Mouse (Mus musculus): ENCODE results near the gene Ranbp3. TPM values are rescaled to one million over a fixed set of nuclear protein-coding genes. Genes with fewer than 3 reads are reported as not detected.

Gene Ranbp3
- polyA plus RNA-seq, 2 experiments: 34.2 to 42.9 TPM

DNA sequence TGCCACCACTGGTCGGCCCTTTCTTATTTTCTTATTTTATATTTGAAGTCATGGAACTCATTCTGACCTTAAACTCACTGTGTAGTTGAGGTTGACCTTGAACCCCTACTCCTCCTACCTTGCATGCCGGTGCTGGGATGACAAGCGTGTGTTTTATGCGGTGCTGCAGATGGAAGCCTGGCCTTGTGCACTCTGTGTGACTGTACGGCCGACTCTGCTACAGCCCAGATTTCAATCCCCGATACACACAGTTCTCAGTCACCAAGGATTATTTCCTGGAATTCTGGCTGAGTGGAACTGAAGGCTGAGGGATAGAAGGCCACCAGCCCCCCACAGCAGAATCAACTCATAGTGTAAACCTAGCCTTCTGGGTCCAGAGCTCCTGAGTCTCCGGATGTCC is 3.3 kb upstream of the Ranbp3 start:
- Histone ChIP-seq H3K36me3 (replicated peaks; ENCODE audit: control insufficient read depth, insufficient read depth, low read depth) (no peaks in the 10 kb centered on the region; the same call in 1 of the 2 replicates), H3K4me3 (ENCODE audit: insufficient read depth in 1 of 2, low read depth in 2 of 2, low read length in 2 of 2) (no peak overlapping the region), H3K27me3 (ENCODE audit: control insufficient read depth, insufficient read depth, low read length) (peaks cover 16% of the 10 kb centered on the region), H3K27ac (no peak overlapping the region), H3K9ac (replicated peaks) (no peak overlapping the region), H3K4me1 (replicated peaks; ENCODE audit: control insufficient read depth in 2 of 2, insufficient read depth in 2 of 2, low read length in 1 of 2) (peaks cover 8 to 9% of the 10 kb centered on the region in 2 experiments), H3K9me3 (ENCODE audit: control insufficient read depth, low read length) (no peaks in the 10 kb centered on the region), H3K4me2 (ENCODE audit: low read depth) (no peak overlapping the region)
- TF ChIP-seq EP300 (IDR thresholded peaks at IDR 0.05; ENCODE audit: low read depth): no peak
- no peak for TF ChIP-seq CTCF (IDR thresholded peaks at IDR 0.05; ENCODE audit: low read depth)
- 80% methylated on average over 8 of the region's 8 CpGs for WGBS (ENCODE audit: insufficient replicate concordance)
- DNase-seq (ENCODE audit: low read depth in 3 of 3, low spot score in 3 of 3) (no peak), ATAC-seq (ENCODE audit: insufficient read depth) (no peak)

DNA sequence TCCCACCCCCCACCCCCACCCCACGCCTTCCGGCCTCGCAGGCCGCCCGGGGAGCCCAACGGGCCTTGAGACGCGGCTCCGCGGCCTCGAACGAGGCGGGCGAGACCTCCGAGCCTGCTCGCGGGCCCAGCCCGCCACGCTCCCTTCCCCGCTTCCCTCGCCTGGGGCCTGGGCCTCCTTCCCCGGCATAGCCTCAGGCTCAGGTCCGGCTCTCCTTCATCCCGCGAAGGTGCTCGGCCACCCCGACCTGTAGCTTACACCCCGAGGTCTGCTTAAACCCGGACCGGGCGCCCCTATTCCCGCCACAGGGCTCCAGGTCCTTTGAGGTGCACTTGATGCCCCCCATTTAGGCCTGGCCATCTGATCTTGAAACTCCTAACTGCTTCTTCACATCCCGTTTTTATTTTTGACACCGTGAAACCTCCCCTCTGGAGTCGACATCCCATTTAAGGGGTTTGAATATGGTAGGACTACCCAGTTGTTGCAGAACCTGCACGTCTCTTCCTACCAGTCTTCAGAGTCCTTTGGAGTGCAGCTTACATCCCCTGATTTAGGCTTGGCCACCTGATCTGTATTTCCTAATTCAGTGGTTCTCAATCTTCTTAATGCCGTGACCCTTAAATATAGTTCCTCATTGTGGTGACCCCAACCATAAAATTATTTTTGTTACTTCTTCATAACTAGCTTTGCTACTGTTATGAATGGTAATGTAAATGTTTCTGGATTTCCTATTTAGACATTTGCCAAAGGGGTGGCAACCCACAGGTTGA is 738 bp downstream of the Ranbp3 start:
- DNase-seq (ENCODE audit: low read depth in 3 of 3, low spot score in 3 of 3) (no peak), ATAC-seq (ENCODE audit: insufficient read depth) (no peak; the same call in 1 of the 2 replicates)
- under 1% methylated on average over 37 of the region's 37 CpGs for WGBS (ENCODE audit: insufficient replicate concordance)
- no peak for TF ChIP-seq CTCF (IDR thresholded peaks at IDR 0.05; ENCODE audit: low read depth)
- TF ChIP-seq EP300 (IDR thresholded peaks at IDR 0.05; ENCODE audit: low read depth): no peak
- peaks cover 10 to 15% of the 10 kb centered on the region in 2 experiments for H3K4me1 ChIP-seq (replicated peaks; ENCODE audit: control insufficient read depth in 2 of 2, insufficient read depth in 2 of 2, low read length in 1 of 2)
- peak overlapping the region; percentile 71 to 94 for H3K4me3 ChIP-seq (ENCODE audit: insufficient read depth in 1 of 2, low read depth in 2 of 2, low read length in 2 of 2)
- peaks cover 20% of the 10 kb centered on the region for H3K36me3 ChIP-seq (replicated peaks; ENCODE audit: control insufficient read depth, insufficient read depth, low read depth)
- peak overlapping the region; percentile 66 for H3K4me2 ChIP-seq (ENCODE audit: low read depth)
- H3K27me3 ChIP-seq (ENCODE audit: control insufficient read depth, insufficient read depth, low read length): no peaks in the 10 kb centered on the region
- H3K27ac ChIP-seq: peak overlapping the region; percentile 66
- no peaks in the 10 kb centered on the region for H3K9me3 ChIP-seq (ENCODE audit: control insufficient read depth, low read length)
- peak overlapping the region; percentile 98 for H3K9ac ChIP-seq (replicated peaks)

DNA sequence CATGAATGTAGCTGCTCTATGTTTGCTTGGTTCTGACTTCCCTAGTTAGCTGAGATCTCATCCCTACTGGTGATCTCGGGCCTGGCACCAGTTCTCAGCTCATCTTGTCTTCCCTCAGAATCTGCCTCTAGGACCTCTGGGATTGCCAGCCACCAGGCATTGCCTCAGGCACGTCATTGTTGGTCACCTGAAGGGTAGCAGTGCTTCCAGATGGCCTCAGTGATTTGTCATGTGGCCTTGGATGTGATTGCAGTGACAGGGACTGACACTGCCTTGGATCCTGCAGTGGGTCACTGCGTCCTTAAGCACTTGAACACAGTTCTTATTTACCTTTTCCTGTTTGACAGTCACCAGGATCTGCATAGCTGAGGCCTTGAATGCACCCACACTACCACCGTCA is 8.7 kb downstream of the Ranbp3 start:
- ATAC-seq (ENCODE audit: insufficient read depth) (no peak), DNase-seq (ENCODE audit: low read depth in 3 of 3, low spot score in 3 of 3) (no peak)
- no peaks in the 10 kb centered on the region for H3K27me3 ChIP-seq (ENCODE audit: control insufficient read depth, insufficient read depth, low read length)
- peaks cover 14 to 39% of the 10 kb centered on the region in 2 experiments for H3K4me1 ChIP-seq (replicated peaks; ENCODE audit: control insufficient read depth in 2 of 2, insufficient read depth in 2 of 2, low read length in 1 of 2)
- no peak overlapping the region for H3K4me2 ChIP-seq (ENCODE audit: low read depth)
- H3K4me3 ChIP-seq (ENCODE audit: insufficient read depth in 1 of 2, low read depth in 2 of 2, low read length in 2 of 2): no peak overlapping the region
- H3K9me3 ChIP-seq (ENCODE audit: control insufficient read depth, low read length): no peaks in the 10 kb centered on the region
- H3K9ac ChIP-seq (replicated peaks): no peak overlapping the region
- no peak overlapping the region for H3K27ac ChIP-seq
- no peak for TF ChIP-seq CTCF (IDR thresholded peaks at IDR 0.05; ENCODE audit: low read depth)
- TF ChIP-seq EP300 (IDR thresholded peaks at IDR 0.05; ENCODE audit: low read depth): no peak
- peaks cover 36% of the 10 kb centered on the region for H3K36me3 ChIP-seq (replicated peaks; ENCODE audit: control insufficient read depth, insufficient read depth, low read depth)
- WGBS (ENCODE audit: insufficient replicate concordance): 68% methylated on average over 4 of the region's 4 CpGs

DNA sequence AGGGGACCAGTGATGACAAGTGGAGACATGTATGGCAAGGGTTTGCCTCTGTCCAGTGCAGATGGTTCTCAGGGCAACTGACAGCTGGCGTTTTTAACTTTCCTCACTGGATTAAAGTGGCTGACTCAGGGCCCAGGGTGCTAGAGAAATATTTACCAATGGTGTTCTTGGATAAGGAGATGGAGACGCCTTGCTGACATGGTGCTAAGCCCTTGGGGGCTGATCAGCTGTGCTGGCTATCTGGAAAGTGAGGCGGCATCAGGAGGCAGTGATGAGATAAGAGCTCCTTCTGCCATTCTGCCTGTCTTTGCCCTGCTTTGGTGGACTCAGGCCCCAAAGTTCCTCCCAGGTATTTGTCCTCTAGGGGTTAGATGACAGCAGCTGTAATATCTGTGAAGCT is 9.8 kb downstream of the Ranbp3 start:
- peak; percentile 73 for ATAC-seq (ENCODE audit: insufficient read depth)

DNA sequence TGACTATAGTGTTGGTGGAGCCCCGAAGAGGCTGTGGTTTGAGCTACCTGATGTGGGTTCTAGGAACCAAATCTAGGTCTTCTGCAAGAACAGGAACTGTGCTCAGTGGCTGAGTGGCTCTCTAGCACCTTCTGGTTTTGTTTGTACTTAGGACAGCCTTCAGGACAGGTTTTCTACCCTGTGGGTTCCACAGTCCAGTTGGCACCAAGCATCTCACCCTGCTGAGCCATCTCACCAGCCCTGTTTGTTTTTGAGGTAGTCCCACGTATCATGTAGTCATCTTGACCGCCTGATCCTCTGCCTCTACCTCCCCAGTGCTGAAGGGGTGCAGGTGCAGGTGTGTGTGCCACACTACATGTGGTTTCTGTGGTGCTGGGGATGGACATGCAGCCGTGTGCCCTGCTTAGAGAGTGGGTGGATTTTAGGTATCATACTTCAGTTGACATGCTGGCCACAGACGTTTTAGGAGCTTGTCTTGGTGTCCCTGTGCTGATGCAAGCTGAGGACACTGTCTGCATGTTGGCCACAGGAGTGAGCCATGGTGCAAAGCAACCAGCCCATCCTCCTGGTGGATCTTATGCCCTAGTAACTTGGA is 10.5 kb downstream of the Ranbp3 start:
- H3K4me1 ChIP-seq (replicated peaks; ENCODE audit: control insufficient read depth in 2 of 2, insufficient read depth in 2 of 2, low read length in 1 of 2): peaks cover 26 to 57% of the 10 kb centered on the region in 2 experiments

More for the DNA sequence above, 9.8 kb downstream of the Ranbp3 start:
- peak overlapping the region; percentile 34 for H3K9ac ChIP-seq (replicated peaks)
- peak overlapping the region; percentile 36 for H3K4me2 ChIP-seq (ENCODE audit: low read depth)
- no peaks in the 10 kb centered on the region for H3K27me3 ChIP-seq (ENCODE audit: control insufficient read depth, insufficient read depth, low read length)
- H3K4me1 ChIP-seq (replicated peaks; ENCODE audit: control insufficient read depth in 2 of 2, insufficient read depth in 2 of 2, low read length in 1 of 2): peaks cover 18 to 50% of the 10 kb centered on the region in 2 experiments
- H3K27ac ChIP-seq: peak overlapping the region; percentile 47
- no peaks in the 10 kb centered on the region for H3K9me3 ChIP-seq (ENCODE audit: control insufficient read depth, low read length)
- no peak overlapping the region for H3K4me3 ChIP-seq (ENCODE audit: insufficient read depth in 1 of 2, low read depth in 2 of 2, low read length in 2 of 2)
- WGBS (ENCODE audit: insufficient replicate concordance): 19% methylated on average over 3 of the region's 3 CpGs
- peak; percentile 42 to 49 (median 45) for DNase-seq (ENCODE audit: low read depth in 3 of 3, low spot score in 3 of 3)
- peaks cover 29% of the 10 kb centered on the region for H3K36me3 ChIP-seq (replicated peaks; ENCODE audit: control insufficient read depth, insufficient read depth, low read depth)
- TF ChIP-seq CTCF (IDR thresholded peaks at IDR 0.05; ENCODE audit: low read depth) (no peak), EP300 (IDR thresholded peaks at IDR 0.05; ENCODE audit: low read depth) (peak; percentile 65)

More for the DNA sequence above, 10.5 kb downstream of the Ranbp3 start:
- TF ChIP-seq CTCF (IDR thresholded peaks at IDR 0.05; ENCODE audit: low read depth) (no peak), EP300 (IDR thresholded peaks at IDR 0.05; ENCODE audit: low read depth) (no peak)
- no peaks in the 10 kb centered on the region for H3K27me3 ChIP-seq (ENCODE audit: control insufficient read depth, insufficient read depth, low read length)
- DNase-seq (ENCODE audit: low read depth in 3 of 3, low spot score in 3 of 3): no peak
- 67% methylated on average over 5 of the region's 5 CpGs for WGBS (ENCODE audit: insufficient replicate concordance)
- H3K4me2 ChIP-seq (ENCODE audit: low read depth): no peak overlapping the region
- no peak overlapping the region for H3K4me3 ChIP-seq (ENCODE audit: insufficient read depth in 1 of 2, low read depth in 2 of 2, low read length in 2 of 2)
- ATAC-seq (ENCODE audit: insufficient read depth): no peak
- peaks cover 28% of the 10 kb centered on the region for H3K36me3 ChIP-seq (replicated peaks; ENCODE audit: control insufficient read depth, insufficient read depth, low read depth)
- H3K27ac ChIP-seq: no peak overlapping the region
- H3K9ac ChIP-seq (replicated peaks): no peak overlapping the region
- no peaks in the 10 kb centered on the region for H3K9me3 ChIP-seq (ENCODE audit: control insufficient read depth, low read length)

Data from liver, embryonic 14.5 days (tissue).